Mouse (Mus musculus) lung, embryonic 16.5 days (tissue): Measurements from ENCODE around the gene Sprr3. TPM values are rescaled to one million over a fixed set of nuclear protein-coding genes. Genes with fewer than 3 reads are reported as not detected.

ENCODE experiments used
- ATAC-seq: fragments of 200-750 bp; cut with Nextera tagmentation; 2 replicates; pipeline ENCODE4 v1.8.0; 2017; ENCODE audit warnings: low read depth, mild to moderate bottlenecking, moderate library complexity
- H3K27ac ChIP-seq: fragments of 300-500 bp; sonication (generic); 2 replicates; pipeline ENCODE4 v1.5.1; 2014; ENCODE audit warnings: mild to moderate bottlenecking, control low read depth, low read length
- H3K27me3 ChIP-seq: fragments of 300-500 bp; sonication (generic); 2 replicates; pipeline ENCODE4 v1.6.1; 2014; ENCODE audit warnings: low read depth, low read length, mixed read lengths; ENCODE audit not compliant: control insufficient read depth, insufficient read depth
- H3K36me3 ChIP-seq: fragments of 300-500 bp; sonication (generic); 2 replicates; pipeline ENCODE4 v1.6.1; 2014; ENCODE audit warnings: low read length; ENCODE audit not compliant: control insufficient read depth, insufficient read depth
- H3K4me1 ChIP-seq: fragments of 300-500 bp; sonication (generic); replicated peaks from 2 replicates; pipeline ENCODE4 v1.6.1; 2014; ENCODE audit warnings: low read length, mixed read lengths; ENCODE audit not compliant: control insufficient read depth, insufficient read depth
- H3K4me2 ChIP-seq: fragments of 300-500 bp; sonication (generic); 2 replicates; pipeline ENCODE4 v1.6.1; 2014; ENCODE audit warnings: low read depth, low read length, control low read depth
- H3K4me3 ChIP-seq: fragments of 300-500 bp; sonication (generic); 2 replicates; pipeline ENCODE4 v1.5.1; 2014; ENCODE audit warnings: mild to moderate bottlenecking, low read length, control low read depth
- H3K9ac ChIP-seq: fragments of 300-500 bp; sonication (generic); 2 replicates; pipeline ENCODE4 v1.6.1; 2014; ENCODE audit warnings: low read length, control low read depth
- H3K9me3 ChIP-seq: fragments of 300-500 bp; sonication (generic); 2 replicates; pipeline ENCODE4 v1.6.1; 2016; ENCODE audit warnings: low read length; ENCODE audit not compliant: control insufficient read depth
- WGBS: fragments of 180-500 bp; shearing (Covaris S2); extraction: QIAGEN DNeasy Blood & Tissue Kit; methylation state at CpG from one replicate; pipeline ENCODE4 v1.1.7; 2014; 5-methylcytosine and 5-hydroxymethylcytosine counted together
- polyA plus RNA-seq: library from polyadenylated mRNA; unstranded; fragments of >200 nt; fragmentation: Nextera tagmentation; extraction: Ambion mirVana; gene quantifications from 2 replicates; pipeline ENCODE4 v1.2.1, GENCODE M21; 2015

Gene Sprr3
- polyA plus RNA-seq, 1 experiment from 2014 or later: not detected

DNA sequence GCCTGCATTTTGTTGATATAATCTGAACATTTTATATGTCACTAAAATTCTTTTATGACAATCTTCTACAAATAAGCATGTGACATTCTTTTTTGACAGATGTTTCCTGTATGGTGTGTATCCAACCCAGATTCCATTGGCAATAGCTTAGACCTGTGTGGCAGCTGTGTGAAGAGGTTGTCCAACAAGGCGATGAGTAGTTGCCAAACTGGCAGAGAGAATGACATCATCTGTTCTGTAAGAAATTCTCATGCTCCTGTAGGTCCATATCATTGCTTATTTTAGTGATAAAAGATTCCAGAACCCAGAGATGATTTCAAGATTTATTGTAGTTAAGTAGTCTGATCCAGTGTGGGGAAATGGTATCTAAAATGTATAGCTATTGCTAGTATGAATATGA, 8.1 kb upstream of the Sprr3 start:
- Histone ChIP-seq H3K27ac (no peak overlapping the region), H3K9ac (no peak overlapping the region), H3K4me1 (no peaks in the 10 kb centered on the region), H3K4me3 (no peak overlapping the region), H3K27me3 (no peaks in the 10 kb centered on the region), H3K9me3 (no peaks in the 10 kb centered on the region), H3K36me3 (no peaks in the 10 kb centered on the region), H3K4me2 (no peak overlapping the region)
- WGBS: 68% methylated on average over 1 of the region's 1 CpGs
- ATAC-seq: no peak

GRCm38 (mm10) chr3:92455151-92455550, 3.4 kb downstream of the Sprr3 start:
- Histone ChIP-seq H3K27ac (no peak overlapping the region), H3K4me2 (no peak overlapping the region), H3K9me3 (no peaks in the 10 kb centered on the region), H3K4me3 (no peak overlapping the region), H3K36me3 (no peaks in the 10 kb centered on the region), H3K4me1 (no peaks in the 10 kb centered on the region), H3K9ac (no peak overlapping the region), H3K27me3 (no peaks in the 10 kb centered on the region)
- WGBS: 62% methylated on average over 5 of the region's 5 CpGs
- ATAC-seq: no peak

- WGBS: 81% methylated on average over 3 of the region's 3 CpGs
- Histone ChIP-seq H3K9me3 (no peaks in the 10 kb centered on the region), H3K9ac (no peak overlapping the region), H3K27me3 (no peaks in the 10 kb centered on the region), H3K4me1 (no peaks in the 10 kb centered on the region), H3K4me3 (no peak overlapping the region), H3K4me2 (no peak overlapping the region), H3K36me3 (no peaks in the 10 kb centered on the region), H3K27ac (no peak overlapping the region)
- no peak for ATAC-seq
Observed at GRCm38 (mm10) chr3:92440177-92440576, 18.3 kb downstream of the Sprr3 start.

GRCm38 (mm10) chr3:92438689-92439088, 19.8 kb downstream of the Sprr3 start, which contains the start of gene Sprr1b:
Gene Sprr1b, minus strand, starts transcription at chr3:92438789.
- no peaks in the 10 kb centered on the region for H3K9me3 ChIP-seq
- no peak within 1 kb of the TSS for H3K4me2 ChIP-seq
- H3K9ac ChIP-seq: no peak within 1 kb of the TSS
- no peaks in the 10 kb centered on the region for H3K27me3 ChIP-seq
- no peak within 1 kb of the TSS for H3K27ac ChIP-seq
- 90% methylated on average over 3 of the region's 3 CpGs for WGBS
- no peaks in the 10 kb centered on the region for H3K4me1 ChIP-seq
- ATAC-seq: no peak
- no peaks in the 10 kb centered on the region for H3K36me3 ChIP-seq
- H3K4me3 ChIP-seq: no peak within 1 kb of the TSS

DNA sequence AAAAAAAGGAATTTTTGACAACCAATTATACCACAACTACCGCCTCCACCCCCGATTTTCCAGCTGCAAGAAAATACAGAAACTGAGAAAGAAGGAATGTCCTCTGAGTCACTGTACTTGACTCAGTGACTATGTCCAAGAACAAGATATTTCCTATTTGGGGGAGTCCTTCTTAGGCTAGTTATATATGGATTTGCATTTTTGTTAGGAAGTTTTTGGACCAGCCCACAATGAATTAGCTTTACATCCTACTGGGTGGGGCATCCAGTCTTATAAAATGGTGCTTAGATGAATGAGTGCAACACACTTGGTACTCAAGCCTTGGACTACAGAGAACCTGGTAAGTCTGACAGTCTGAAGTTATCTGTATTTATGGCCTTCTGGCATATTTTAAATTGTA, 26.2 kb downstream of the Sprr3 start, which contains the start of gene Sprr2k:
TSS of gene Sprr2k (plus strand) at position 301 of the 400 bp plus-strand sequence.
- H3K9me3 ChIP-seq: no peaks in the 10 kb centered on the region
- no peaks in the 10 kb centered on the region for H3K4me1 ChIP-seq
- no peaks in the 10 kb centered on the region for H3K27me3 ChIP-seq
- H3K4me3 ChIP-seq: no peak within 1 kb of the TSS
- H3K36me3 ChIP-seq: no peaks in the 10 kb centered on the region
- WGBS: 83% methylated on average over 2 of the region's 2 CpGs
- ATAC-seq: no peak
- no peak within 1 kb of the TSS for H3K4me2 ChIP-seq
- no peak within 1 kb of the TSS for H3K27ac ChIP-seq
- H3K9ac ChIP-seq: no peak within 1 kb of the TSS

- no peaks in the 10 kb centered on the region for H3K4me1 ChIP-seq
- no peaks in the 10 kb centered on the region for H3K9me3 ChIP-seq
- no peaks in the 10 kb centered on the region for H3K36me3 ChIP-seq
- H3K9ac ChIP-seq: no peak within 1 kb of the TSS
- 74% methylated on average over 6 of the region's 6 CpGs for WGBS
- no peak within 1 kb of the TSS for H3K4me3 ChIP-seq
- H3K4me2 ChIP-seq: no peak within 1 kb of the TSS
- H3K27me3 ChIP-seq: no peaks in the 10 kb centered on the region
- H3K27ac ChIP-seq: no peak within 1 kb of the TSS
- no peak for ATAC-seq
Observed at GRCm38 (mm10) chr3:92429323-92429722, 29.2 kb downstream of the Sprr3 start, which contains the start of gene Gm9774. Gene Gm9774, minus strand, starts transcription at chr3:92429423.

GRCm38 (mm10) chr3:92417782-92418181, 40.7 kb downstream of the Sprr3 start, which contains the start of gene Sprr2j-ps:
Gene Sprr2j-ps, plus strand, starts transcription at chr3:92418082.
- Histone ChIP-seq H3K4me2 (no peak within 1 kb of the TSS), H3K36me3 (no peaks in the 10 kb centered on the region), H3K27ac (no peak within 1 kb of the TSS), H3K9me3 (no peaks in the 10 kb centered on the region), H3K27me3 (no peaks in the 10 kb centered on the region), H3K4me3 (no peak within 1 kb of the TSS), H3K4me1 (no peaks in the 10 kb centered on the region), H3K9ac (no peak within 1 kb of the TSS)
- WGBS: 89% methylated on average over 2 of the region's 2 CpGs
- no peak for ATAC-seq

- H3K36me3 ChIP-seq: no peaks in the 10 kb centered on the region
- no peak within 1 kb of the TSS for H3K4me2 ChIP-seq
- no peak within 1 kb of the TSS for H3K4me3 ChIP-seq
- H3K9me3 ChIP-seq: no peaks in the 10 kb centered on the region
- no peak within 1 kb of the TSS for H3K27ac ChIP-seq
- H3K4me1 ChIP-seq: no peaks in the 10 kb centered on the region
- H3K27me3 ChIP-seq: no peaks in the 10 kb centered on the region
- H3K9ac ChIP-seq: no peak within 1 kb of the TSS
- no peak for ATAC-seq
- 85% methylated on average over 2 of the region's 2 CpGs for WGBS
Observed at GRCm38 (mm10) chr3:92407691-92408090, 50.8 kb downstream of the Sprr3 start, which contains the start of gene Sprr2i. Gene Sprr2i, plus strand, starts transcription at chr3:92407991.
